Mouse (Mus musculus) kidney, postnatal 0 days (tissue): ENCODE results near the gene CN725425. TPM values are rescaled to one million over a fixed set of nuclear protein-coding genes. Genes with fewer than 3 reads are reported as not detected.

Experiments
- ATAC-seq: fragments of 200-750 bp; cut with Nextera tagmentation; replicated peaks from 2 replicates; pipeline ENCODE4 v1.8.0; 2017; ENCODE audit warnings: low read depth, moderate number of reproducible peaks, moderate TSS enrichment, moderate library complexity; ENCODE audit not compliant: low FRiP score
- DNase-seq: peaks from one replicate; pipeline ENCODE4 v3.0.0-alpha.2; 2016; ENCODE audit warnings: low spot score
- H3K27ac ChIP-seq: fragments of 300-500 bp; sonication (generic); 2 replicates; pipeline ENCODE4 v1.5.1; 2014; ENCODE audit warnings: mild to moderate bottlenecking
- H3K27me3 ChIP-seq: fragments of 300-500 bp; sonication (generic); 2 replicates; pipeline ENCODE4 v1.6.1; 2014; ENCODE audit warnings: low read length, mixed read lengths; ENCODE audit not compliant: insufficient read depth
- H3K36me3 ChIP-seq: fragments of 300-500 bp; sonication (generic); 2 replicates; pipeline ENCODE4 v1.6.1; 2014; ENCODE audit warnings: low read length, mixed read lengths; ENCODE audit not compliant: insufficient read depth
- H3K4me1 ChIP-seq: fragments of 300-500 bp; sonication (generic); replicated peaks from 2 replicates; pipeline ENCODE4 v1.6.1; 2014; ENCODE audit warnings: antibody characterized with exemption, low read length, mixed read lengths; ENCODE audit not compliant: insufficient read depth
- H3K4me2 ChIP-seq: fragments of 300-500 bp; sonication (generic); 2 replicates; pipeline ENCODE4 v1.6.1; 2014; ENCODE audit warnings: mild to moderate bottlenecking, low read length, moderate library complexity, mixed read lengths
- H3K4me3 ChIP-seq: fragments of 300-500 bp; sonication (generic); replicated peaks from 2 replicates; pipeline ENCODE4 v1.5.1; 2014; ENCODE audit warnings: low read depth, low read length
- H3K9ac ChIP-seq: fragments of 300-500 bp; sonication (generic); 2 replicates; pipeline ENCODE4 v1.6.1; 2014; ENCODE audit warnings: low read depth, low read length
- H3K9me3 ChIP-seq: fragments of 300-500 bp; sonication (generic); replicated peaks from 2 replicates; pipeline ENCODE4 v1.6.1; 2016; ENCODE audit warnings: low read length, inconsistent platforms, mixed read lengths
- CTCF ChIP-seq: IDR thresholded peaks from 2 replicates; pipeline ENCODE4 v1.5.1; 2016; ENCODE audit warnings: antibody characterized with exemption, low read depth, mild to moderate bottlenecking, moderate library complexity
- WGBS: fragments of 180-500 bp; shearing (Covaris S2); extraction: QIAGEN DNeasy Blood & Tissue Kit; methylation state at CpG from one replicate; pipeline ENCODE4 v1.1.7; 2014; 5-methylcytosine and 5-hydroxymethylcytosine counted together
- polyA plus RNA-seq: library from polyadenylated mRNA; unstranded; fragments of >200 nt; fragmentation: Nextera tagmentation; extraction: Ambion mirVana; gene quantifications from 2 replicates; pipeline ENCODE4 v1.2.1, GENCODE M21; 2015

CN725425 gene
- polyA plus RNA-seq, 1 experiment from 2014 or later = not detected

- no peaks in the 10 kb centered on the region for H3K4me1 ChIP-seq
- ATAC-seq (no peak), DNase-seq (no peak)
- no peaks in the 10 kb centered on the region for H3K36me3 ChIP-seq
- TF ChIP-seq CTCF = no peak
- no peak overlapping the region for H3K27ac ChIP-seq
- no peak overlapping the region for H3K4me2 ChIP-seq
- H3K4me3 ChIP-seq = no peak overlapping the region
- H3K27me3 ChIP-seq = no peaks in the 10 kb centered on the region
- no peak overlapping the region for H3K9ac ChIP-seq
- no peaks in the 10 kb centered on the region for H3K9me3 ChIP-seq
- 98% methylated on average over 1 of the region's 1 CpGs for WGBS
These were observed 3.2 kb downstream of the CN725425 start for GRCm38 (mm10) chr15:91202486-91202885.

- ATAC-seq = no peak
- Histone ChIP-seq H3K27ac (no peak overlapping the region), H3K9ac (no peak overlapping the region), H3K4me3 (no peak overlapping the region), H3K27me3 (no peaks in the 10 kb centered on the region), H3K4me2 (no peak overlapping the region), H3K9me3 (no peaks in the 10 kb centered on the region), H3K4me1 (no peaks in the 10 kb centered on the region), H3K36me3 (no peaks in the 10 kb centered on the region)
- TF ChIP-seq CTCF = no peak
- DNase-seq = no peak
- 79% methylated on average over 3 of the region's 3 CpGs for WGBS
These were observed 4.2 kb downstream of the CN725425 start for GRCm38 (mm10) chr15:91203521-91203920.

GRCm38 (mm10) chr15:91206518-91206917 is 7.2 kb downstream of the CN725425 start:
- Histone ChIP-seq H3K27me3 (no peaks in the 10 kb centered on the region), H3K4me3 (no peak overlapping the region), H3K9me3 (no peaks in the 10 kb centered on the region), H3K4me2 (no peak overlapping the region), H3K9ac (no peak overlapping the region), H3K4me1 (no peaks in the 10 kb centered on the region), H3K27ac (no peak overlapping the region), H3K36me3 (no peaks in the 10 kb centered on the region)
- no peak for DNase-seq
- ATAC-seq = no peak
- no peak for TF ChIP-seq CTCF
- 87% methylated on average over 5 of the region's 5 CpGs for WGBS

GRCm38 (mm10) chr15:91237294-91237693 is 38.0 kb downstream of the CN725425 start:
- H3K27me3 ChIP-seq = no peaks in the 10 kb centered on the region
- DNase-seq (no peak), ATAC-seq (no peak)
- H3K36me3 ChIP-seq = no peaks in the 10 kb centered on the region
- no peak overlapping the region for H3K4me3 ChIP-seq
- TF ChIP-seq CTCF = no peak
- H3K4me1 ChIP-seq = no peaks in the 10 kb centered on the region
- no peak overlapping the region for H3K27ac ChIP-seq
- no peak overlapping the region for H3K9ac ChIP-seq
- 84% methylated on average over 5 of the region's 5 CpGs for WGBS
- no peaks in the 10 kb centered on the region for H3K9me3 ChIP-seq
- H3K4me2 ChIP-seq = no peak overlapping the region

- no peak for DNase-seq
- H3K27ac ChIP-seq = no peak overlapping the region
These were observed 41.5 kb downstream of the CN725425 start for GRCm38 (mm10) chr15:91240683-91241335.

DNA sequence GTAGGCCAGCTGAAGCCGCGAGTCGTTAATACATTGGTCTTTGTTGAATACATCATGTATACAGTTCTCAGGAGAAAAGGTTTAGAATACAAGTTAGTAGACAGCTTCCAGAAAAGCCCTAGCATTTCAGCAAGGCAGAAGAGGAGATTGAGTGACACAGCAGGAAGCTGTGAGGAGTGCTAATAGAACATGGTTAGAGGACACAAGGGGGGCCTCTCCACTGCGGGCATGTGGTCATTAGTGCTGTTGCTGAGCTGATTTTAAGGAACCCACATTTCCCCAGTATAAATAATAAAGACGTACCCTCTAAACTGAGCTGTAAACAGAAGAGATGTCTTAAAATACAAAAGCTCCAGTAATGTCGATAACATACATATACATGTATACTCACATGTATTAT is 51.5 kb downstream of the CN725425 start:
- no peak overlapping the region for H3K9ac ChIP-seq
- no peak overlapping the region for H3K4me3 ChIP-seq
- no peaks in the 10 kb centered on the region for H3K9me3 ChIP-seq
- 89% methylated on average over 6 of the region's 6 CpGs for WGBS
- DNase-seq = no peak
- H3K27me3 ChIP-seq = no peaks in the 10 kb centered on the region
- no peak overlapping the region for H3K27ac ChIP-seq
- H3K36me3 ChIP-seq = no peaks in the 10 kb centered on the region
- no peak for TF ChIP-seq CTCF
- H3K4me2 ChIP-seq = no peak overlapping the region
- H3K4me1 ChIP-seq = no peaks in the 10 kb centered on the region
- no peak for ATAC-seq

More at GRCm38 (mm10) chr15:91240683-91241335, 41.5 kb downstream of the CN725425 start:
- Histone ChIP-seq H3K9me3 (no peaks in the 10 kb centered on the region), H3K4me1 (no peaks in the 10 kb centered on the region), H3K9ac (no peak overlapping the region), H3K4me2 (no peak overlapping the region), H3K27me3 (no peaks in the 10 kb centered on the region), H3K36me3 (no peaks in the 10 kb centered on the region), H3K4me3 (no peak overlapping the region)
- no peak for ATAC-seq
- 84% methylated on average over 3 of the region's 3 CpGs for WGBS
- TF ChIP-seq CTCF = no peak
